Mouse (Mus musculus) T-cell, adult 2 months (primary cell): ENCODE measurements around the gene Git2.

Source experiments
- DNase-seq: peaks from one replicate; pipeline ENCODE4 v3.0.0; 2022; ENCODE audit warnings: low spot score

The Git2 gene

GRCm38 (mm10) chr5:114686726-114687210, 88.5 kb downstream of the Git2 start:
- no peak for DNase-seq

- no peak for DNase-seq
Measured at GRCm38 (mm10) chr5:114685986-114686385, 89.3 kb downstream of the Git2 start.

GRCm38 (mm10) chr5:114681717-114682116, 93.6 kb downstream of the Git2 start:
- no peak for DNase-seq

GRCm38 (mm10) chr5:114680676-114681285, 94.5 kb downstream of the Git2 start:
- DNase-seq: peak; percentile 67

- peak; percentile 16 for DNase-seq
Measured at GRCm38 (mm10) chr5:114679841-114680591, 95.3 kb downstream of the Git2 start.
